Mouse (Mus musculus): Measurements from ENCODE around the gene Faah.

DNA sequence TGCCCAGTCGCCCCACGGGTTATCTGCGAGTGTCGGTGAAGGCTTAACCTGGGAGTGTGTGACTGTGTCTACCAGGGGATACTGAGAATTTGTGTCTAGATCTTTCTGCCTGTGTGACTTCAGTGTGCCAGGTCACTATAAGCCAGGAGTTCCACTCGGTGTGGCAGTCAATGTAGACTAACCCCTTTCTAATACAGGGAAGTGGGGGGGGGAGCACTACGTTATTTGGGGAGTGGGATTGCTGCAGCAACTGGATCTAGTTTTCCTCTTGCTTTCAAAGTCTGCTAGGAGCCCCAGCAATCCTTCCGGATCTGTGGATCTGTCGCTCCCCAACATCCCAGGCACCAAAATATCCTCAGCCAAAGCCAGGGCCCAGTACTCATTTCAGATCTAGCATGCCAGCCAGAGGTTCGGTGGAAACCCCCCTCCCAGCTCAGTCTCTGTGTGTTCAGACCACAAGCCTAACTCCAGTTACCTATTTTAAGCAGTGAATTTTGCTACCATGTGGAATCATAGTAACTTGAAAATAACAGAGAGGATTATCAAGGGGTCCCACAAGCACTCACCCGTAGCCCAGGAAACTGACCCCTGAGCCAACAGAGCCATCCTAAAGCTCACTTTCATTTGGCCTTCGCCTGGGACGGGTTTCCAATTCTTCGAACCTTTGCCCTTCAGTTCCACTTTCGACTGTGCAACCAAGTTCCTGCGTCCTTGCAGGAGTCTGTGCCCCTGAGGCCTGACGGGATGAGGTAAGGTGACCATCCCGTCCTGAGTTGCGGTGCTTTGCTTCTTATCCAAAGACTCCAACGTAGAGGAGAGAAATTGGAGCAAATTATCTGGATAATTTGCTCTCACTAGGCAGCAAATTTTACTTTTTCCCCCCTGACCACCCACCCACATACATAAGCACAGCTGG, 80.4 kb downstream of the Faah start:
- TF ChIP-seq POLR2A (IDR thresholded peaks at IDR 0.05; ENCODE audit: low read depth, low read length) (no peak), MAZ (IDR thresholded peaks at IDR 0.05; ENCODE audit: low read depth, low read length) (no peak), RCOR1 (conservative IDR thresholded peaks at IDR 0.05; ENCODE audit: low read depth, low read length) (no peak), CHD2 (IDR thresholded peaks at IDR 0.05; ENCODE audit: low read length) (no peak), CTCF (conservative IDR thresholded peaks at IDR 0.05 in 1 of 2, IDR thresholded peaks at IDR 0.05 in 1 of 2; ENCODE audit: low read depth in 2 of 2, low read length in 2 of 2) (no peak), TCF12 (IDR thresholded peaks at IDR 0.05; ENCODE audit: low read depth, low read length) (no peak), SMC3 (IDR thresholded peaks at IDR 0.05; ENCODE audit: low read depth, low read length) (no peak), CHD1 (IDR thresholded peaks at IDR 0.05; ENCODE audit: low read depth, low read length) (no peak), SIN3A (IDR thresholded peaks at IDR 0.05; ENCODE audit: low read length) (no peak)
